ENCODE assay signal across 9 mouse cellular contexts in genomic region chr1:52652601-52653253, GRCm38 (mm10). TPM values are rescaled to one million over a fixed set of nuclear protein-coding genes. Genes with fewer than 3 reads are reported as not detected.
DNase-seq lines count a peak whose midpoint lies in the region; ATAC-seq and TF ChIP-seq lines count a peak whose summit lies in the region.
"Had no signal": no experiment of that assay in that cellular context is flagged by ENCODE, and none has a peak within 500 bp of the region (broad histone marks: within the 10 kb centered on the region; RNA-seq: fewer than 3 reads in every experiment).

No protein-coding gene starts in this region.

- peak; percentile 19 for DNase-seq in gastrocnemius, postnatal 14 days
- no peak for DNase-seq in gastrocnemius, adult 18-20 months (ENCODE audit: low spot score)
- DNase-seq in stomach, postnatal 0 days (ENCODE audit: low spot score), result no peak
- no peak for DNase-seq in left cerebral cortex, postnatal 25 days (ENCODE audit: low spot score in 2 of 2)
- no peak for DNase-seq in liver, postnatal 0 days

- 0 out of 2 replicates have a peak, but pooled peaks cover 3% of the 10 kb centered on the region for H3K36me3 ChIP-seq in stomach, embryonic 16.5 days (ENCODE audit: control insufficient read depth, insufficient read depth, low read length)
- H3K36me3 ChIP-seq in stomach, postnatal 0 days (ENCODE audit: control insufficient read depth, insufficient read depth, low read length), result peaks cover 3% of the 10 kb centered on the region; the same call in 1 of the 2 replicates
- H3K36me3 ChIP-seq in limb, embryonic 12.5 days, result peaks cover 26% of the 10 kb centered on the region
- H3K36me3 ChIP-seq in midbrain, embryonic 15.5 days (replicated peaks), result no peaks in the 10 kb centered on the region
- no peaks in the 10 kb centered on the region; the same call in 1 of the 2 replicates for H3K36me3 ChIP-seq in liver, postnatal 0 days (replicated peaks; ENCODE audit: insufficient read depth, low read length)

- H3K9ac ChIP-seq in stomach, embryonic 16.5 days (ENCODE audit: low read length), result no peak overlapping the region
- H3K9ac ChIP-seq in stomach, postnatal 0 days (ENCODE audit: low read length), result no peak overlapping the region
- no peak overlapping the region for H3K9ac ChIP-seq in limb, embryonic 12.5 days (replicated peaks)
- no peak overlapping the region for H3K9ac ChIP-seq in midbrain, embryonic 15.5 days
- H3K9ac ChIP-seq in liver, postnatal 0 days (replicated peaks), result no peak overlapping the region

- WGBS in stomach, embryonic 16.5 days, result 68% methylated on average over 3 of the region's 3 CpGs
- WGBS in stomach, postnatal 0 days, result 65% methylated on average over 3 of the region's 3 CpGs
- 45% methylated on average over 3 of the region's 3 CpGs for WGBS in limb, embryonic 12.5 days
- WGBS in midbrain, embryonic 15.5 days, result 84% methylated on average over 3 of the region's 3 CpGs
- 77% methylated on average over 3 of the region's 3 CpGs for WGBS in liver, postnatal 0 days (ENCODE audit: insufficient replicate concordance)

- intact Hi-C loops in gastrocnemius, postnatal 14 days (cut with DNase I; ENCODE audit: low total_unique reads), result no loop called here
- intact Hi-C loops in left cerebral cortex, postnatal 25 days (cut with DNase I), result no loop called here

- no peak overlapping the region for H3K27ac ChIP-seq in stomach, embryonic 16.5 days (ENCODE audit: low read length)
- no peak overlapping the region for H3K27ac ChIP-seq in stomach, postnatal 0 days (replicated peaks)
- H3K27ac ChIP-seq in limb, embryonic 12.5 days, result peak overlapping the region; percentile 72
- H3K27ac ChIP-seq in midbrain, embryonic 15.5 days, result no peak overlapping the region
- no peak overlapping the region for H3K27ac ChIP-seq in liver, postnatal 0 days (ENCODE audit: low read depth)

- H3K27me3 ChIP-seq in stomach, embryonic 16.5 days (ENCODE audit: control insufficient read depth, insufficient read depth, low read length), result no peaks in the 10 kb centered on the region
- no peaks in the 10 kb centered on the region for H3K27me3 ChIP-seq in stomach, postnatal 0 days (ENCODE audit: control insufficient read depth, insufficient read depth, low read length)
- H3K27me3 ChIP-seq in limb, embryonic 12.5 days, result no peaks in the 10 kb centered on the region
- no peaks in the 10 kb centered on the region for H3K27me3 ChIP-seq in midbrain, embryonic 15.5 days (replicated peaks)
- no peaks in the 10 kb centered on the region for H3K27me3 ChIP-seq in liver, postnatal 0 days (ENCODE audit: insufficient read depth, low read length)

- no peak for TF ChIP-seq EP300 in stomach, postnatal 0 days (optimal IDR thresholded peaks at IDR 0.05)
- no peak for TF ChIP-seq EP300 in liver, postnatal 0 days (IDR thresholded peaks at IDR 0.05; ENCODE audit: low read depth)

- ATAC-seq in stomach, embryonic 16.5 days (ENCODE audit: insufficient read depth, low FRiP score), result peak; percentile 47; the same call in 1 of the 2 replicates
- no peak for ATAC-seq in stomach, postnatal 0 days (ENCODE audit: low FRiP score, low TSS enrichment)
- peak; percentile 95 for ATAC-seq in limb, embryonic 12.5 days (ENCODE audit: insufficient number of reproducible peaks, insufficient read depth, low FRiP score, low TSS enrichment, low read depth)
- no peak for ATAC-seq in midbrain, embryonic 15.5 days (replicated peaks)
- no peak for ATAC-seq in liver, postnatal 0 days

- H3K4me2 ChIP-seq in stomach, embryonic 16.5 days (ENCODE audit: low read depth, low read length), result no peak overlapping the region
- H3K4me2 ChIP-seq in stomach, postnatal 0 days (replicated peaks; ENCODE audit: low read depth), result no peak overlapping the region
- no peak overlapping the region for H3K4me2 ChIP-seq in limb, embryonic 12.5 days
- no peak overlapping the region for H3K4me2 ChIP-seq in midbrain, embryonic 15.5 days
- no peak overlapping the region for H3K4me2 ChIP-seq in liver, postnatal 0 days (ENCODE audit: low read depth, low read length)

- TF ChIP-seq CTCF in stomach, postnatal 0 days (IDR thresholded peaks at IDR 0.05; ENCODE audit: low read depth), result no peak
- TF ChIP-seq CTCF in liver, postnatal 0 days (IDR thresholded peaks at IDR 0.05; ENCODE audit: low read depth), result no peak

- H3K9me3 ChIP-seq in stomach, embryonic 16.5 days (replicated peaks; ENCODE audit: control insufficient read depth, low read length), result no peaks in the 10 kb centered on the region
- no peaks in the 10 kb centered on the region for H3K9me3 ChIP-seq in stomach, postnatal 0 days (ENCODE audit: control insufficient read depth, low read length)
- no peaks in the 10 kb centered on the region for H3K9me3 ChIP-seq in limb, embryonic 12.5 days
- H3K9me3 ChIP-seq in midbrain, embryonic 15.5 days, result no peaks in the 10 kb centered on the region
- no peaks in the 10 kb centered on the region for H3K9me3 ChIP-seq in liver, postnatal 0 days (ENCODE audit: low read length)

- no peaks in the 10 kb centered on the region for H3K4me1 ChIP-seq in stomach, embryonic 16.5 days (ENCODE audit: control insufficient read depth, insufficient read depth, low read length)
- H3K4me1 ChIP-seq in stomach, postnatal 0 days (replicated peaks; ENCODE audit: control insufficient read depth, insufficient read depth), result no peaks in the 10 kb centered on the region
- peaks cover 7% of the 10 kb centered on the region for H3K4me1 ChIP-seq in limb, embryonic 12.5 days (replicated peaks)
- no peaks in the 10 kb centered on the region for H3K4me1 ChIP-seq in midbrain, embryonic 15.5 days
- no peaks in the 10 kb centered on the region for H3K4me1 ChIP-seq in liver, postnatal 0 days (ENCODE audit: insufficient read depth)

- no peak overlapping the region for H3K4me3 ChIP-seq in stomach, embryonic 16.5 days (replicated peaks; ENCODE audit: low read length)
- no peak overlapping the region for H3K4me3 ChIP-seq in stomach, postnatal 0 days (ENCODE audit: low read depth, low read length)
- H3K4me3 ChIP-seq in limb, embryonic 12.5 days (replicated peaks), result no peak overlapping the region
- no peak overlapping the region for H3K4me3 ChIP-seq in midbrain, embryonic 15.5 days
- no peak overlapping the region for H3K4me3 ChIP-seq in liver, postnatal 0 days (ENCODE audit: low read depth, low read length)
- H3K4me3 ChIP-seq: erythroblast, embryonic 14.5 days had no signal

RNA-seq across cellular contexts. Expression of gene Nemp2, which starts 22.2 kb away (rescaled TPM):
- total RNA-seq in gastrocnemius, postnatal 14 days (2021), result 1 to 10 TPM in 1 of 2 experiments, under 1 TPM in 1; 0.86 to 1.0 TPM
- under 1 TPM; 0.27 to 0.45 TPM for total RNA-seq in gastrocnemius, adult 18-20 months (2021)
- polyA plus RNA-seq in stomach, embryonic 16.5 days (2015; fragmentation: Nextera tagmentation; extraction: Ambion mirVana), result 8.4 and 9.1 TPM in 2 replicates
- polyA plus RNA-seq in stomach, postnatal 0 days (2015; fragmentation: Nextera tagmentation; extraction: Ambion mirVana), result 2.4 and 2.9 TPM in 2 replicates
- polyA plus RNA-seq in limb, embryonic 12.5 days (2016; fragmentation: Nextera tagmentation; extraction: Ambion mirVana), result 11.9 and 13.7 TPM in 2 replicates
- 5.3 and 5.4 TPM in 2 replicates for polyA plus RNA-seq in midbrain, embryonic 15.5 days (2015; fragmentation: Nextera tagmentation; extraction: Ambion mirVana)
- total RNA-seq in left cerebral cortex, postnatal 25 days (2021), result 1 to 10 TPM; 4.2 to 4.5 TPM
- polyA plus RNA-seq in liver, postnatal 0 days (2015; fragmentation: Nextera tagmentation; extraction: Ambion mirVana), result 1.1 and 1.2 TPM in 2 replicates

Comparison
In these comparisons a context has a peak if more than half of its experiments do, and no peak if none do; other contexts are left out.
1. ATAC-seq: peak in stomach, embryonic 16.5 days (single experiment) and limb, embryonic 12.5 days (single experiment); none in stomach, postnatal 0 days (single experiment), midbrain, embryonic 15.5 days (single experiment) and liver, postnatal 0 days (single experiment).